Mouse (Mus musculus) kidney, postnatal 10 days (tissue): ENCODE measurements at regions not wholly inside any gene's neighbourhood (a gene's known extent, or its start where the extent isn't known, plus 50 kb on each side); places are given as distances from the start of the nearest gene placed in this dataset.

ENCODE experiments used
- DNase-seq: peaks from one replicate; pipeline ENCODE4 v3.0.0; 2021; ENCODE audit warnings: mixed read lengths

GRCm38 (mm10) chr5:64703091-64703872 lies 99.9 kb upstream of the Klf3 start:
- peak; percentile 54 for DNase-seq

GRCm38 (mm10) chr5:64704144-64704543 lies 99.0 kb upstream of the Klf3 start:
- DNase-seq = peak; percentile 65

GRCm38 (mm10) chr5:64706586-64706985 lies 96.6 kb upstream of the Klf3 start:
- no peak for DNase-seq

- DNase-seq = no peak
These were observed 94.0 kb upstream of the Klf3 start for GRCm38 (mm10) chr5:64709146-64709545.

DNA sequence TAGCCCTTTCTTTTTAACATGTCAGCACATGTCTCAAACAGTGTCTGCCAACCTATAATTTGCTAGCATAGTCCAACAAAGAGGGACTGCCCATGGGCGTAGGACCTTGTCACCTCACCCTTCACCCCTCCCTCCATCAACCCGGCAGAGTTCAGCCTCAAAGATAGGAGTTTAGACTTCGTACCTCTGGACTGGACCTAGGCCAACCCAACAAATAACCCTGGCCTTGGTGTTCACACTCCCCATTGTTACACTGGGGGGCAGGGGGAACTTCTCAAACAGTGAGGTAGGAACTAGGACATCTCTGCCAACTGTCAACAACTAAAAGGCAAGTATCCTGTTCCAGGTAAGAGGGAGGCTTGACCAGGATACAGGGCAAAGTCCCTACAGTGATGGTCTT lies 93.0 kb upstream of the Klf3 start:
- DNase-seq = no peak

- no peak for DNase-seq
These were observed 92.2 kb upstream of the Klf3 start for GRCm38 (mm10) chr5:64710968-64711367.

DNA sequence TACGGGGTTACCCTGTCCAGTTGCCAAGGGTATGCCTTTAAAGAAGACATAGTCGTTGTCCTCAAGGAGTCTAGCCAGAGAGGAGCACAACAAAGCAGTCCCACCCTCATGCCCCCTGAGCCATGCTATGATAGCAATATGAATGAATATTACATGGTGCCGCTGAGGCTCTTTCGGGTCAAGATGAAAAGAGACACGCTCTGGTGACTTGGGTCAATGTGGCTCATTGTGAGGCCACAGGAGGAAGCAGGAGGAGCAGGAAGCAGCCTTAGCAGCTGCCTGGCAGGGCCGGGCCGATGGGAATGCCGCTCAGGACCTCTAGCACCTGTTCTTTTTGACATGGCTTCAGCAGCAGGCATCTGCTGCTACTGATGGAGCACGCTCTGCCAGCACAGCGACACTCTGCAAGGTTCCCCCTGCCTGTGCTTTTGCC lies 89.0 kb upstream of the Klf3 start:
- no peak for DNase-seq

DNA sequence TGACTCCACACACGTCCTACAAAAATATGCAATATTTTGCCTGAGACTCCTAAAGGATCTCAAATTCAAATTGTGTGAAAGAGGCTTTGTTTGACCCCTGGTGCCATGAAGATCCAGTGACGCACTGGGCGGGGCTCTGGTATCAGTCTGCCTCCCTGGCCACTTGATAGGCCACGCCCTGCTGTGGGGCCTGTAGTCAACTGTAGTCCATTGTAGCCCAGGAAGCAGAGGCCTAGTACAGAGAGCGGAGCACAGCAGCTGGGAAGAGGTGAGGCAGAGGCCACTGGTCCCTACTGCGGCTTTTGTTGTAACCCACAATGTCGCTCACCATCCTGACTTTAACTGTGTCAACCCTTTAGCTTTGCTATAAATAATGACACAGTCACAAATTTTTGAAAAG lies 88.5 kb upstream of the Klf3 start:
- DNase-seq = no peak

DNA sequence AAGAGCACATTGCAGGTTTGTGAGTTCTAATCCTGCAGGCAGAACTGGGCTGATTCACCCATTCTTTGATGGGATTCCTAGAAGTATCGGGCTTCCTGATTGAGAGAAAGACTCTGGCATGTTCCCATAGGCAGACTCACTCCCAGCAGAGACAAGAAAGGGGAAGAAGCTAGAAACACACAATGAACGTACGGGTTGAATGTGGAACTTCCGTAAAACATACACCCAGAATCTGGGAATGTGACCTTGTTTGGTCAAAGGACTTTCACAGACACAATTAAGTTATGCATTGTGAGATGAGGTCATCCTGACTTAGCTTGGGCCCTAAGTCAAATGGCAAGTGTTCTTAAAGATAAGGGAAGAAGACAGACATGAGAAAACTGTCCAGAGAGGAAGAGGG lies 86.6 kb upstream of the Klf3 start:
- DNase-seq = no peak

DNA sequence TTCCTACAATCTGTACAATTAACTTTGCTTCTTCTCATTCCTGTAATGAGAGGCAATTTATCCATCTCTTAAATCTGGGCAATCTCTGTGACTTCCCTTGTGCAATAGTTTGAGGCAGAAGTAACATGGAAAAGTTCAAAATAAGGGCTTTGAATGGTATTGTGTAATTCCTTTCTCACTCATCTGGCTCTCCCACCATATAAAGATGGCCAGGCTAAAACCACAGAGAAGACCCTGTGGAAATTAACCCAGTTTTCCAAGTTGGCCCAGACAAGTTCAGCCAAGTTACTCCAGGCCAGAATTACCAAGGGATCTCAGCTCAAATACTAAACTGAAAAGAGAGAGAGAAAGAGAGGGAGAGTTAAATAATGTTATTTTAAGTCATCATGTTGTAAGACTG lies 81.0 kb upstream of the Klf3 start:
- no peak for DNase-seq

DNA sequence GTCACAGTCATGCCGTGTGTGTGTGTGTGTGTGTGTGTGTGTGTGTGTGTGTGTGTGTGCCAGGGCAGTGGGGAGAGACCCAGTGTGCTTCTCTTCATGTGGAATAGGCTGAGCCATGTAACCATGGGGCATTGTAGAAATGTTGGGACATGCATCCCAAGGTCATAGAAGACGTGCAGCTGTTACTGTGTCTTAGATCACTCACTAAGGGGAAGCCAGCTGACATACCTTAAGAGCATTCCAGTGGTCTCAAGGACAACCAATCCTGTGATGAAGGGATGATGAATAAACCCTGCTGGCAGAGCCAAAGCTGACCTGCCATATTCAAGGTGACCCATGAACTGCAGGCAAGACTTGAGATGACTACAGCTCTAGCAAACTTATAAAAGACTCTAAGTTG lies 75.3 kb upstream of the Klf3 start:
- DNase-seq = no peak

DNA sequence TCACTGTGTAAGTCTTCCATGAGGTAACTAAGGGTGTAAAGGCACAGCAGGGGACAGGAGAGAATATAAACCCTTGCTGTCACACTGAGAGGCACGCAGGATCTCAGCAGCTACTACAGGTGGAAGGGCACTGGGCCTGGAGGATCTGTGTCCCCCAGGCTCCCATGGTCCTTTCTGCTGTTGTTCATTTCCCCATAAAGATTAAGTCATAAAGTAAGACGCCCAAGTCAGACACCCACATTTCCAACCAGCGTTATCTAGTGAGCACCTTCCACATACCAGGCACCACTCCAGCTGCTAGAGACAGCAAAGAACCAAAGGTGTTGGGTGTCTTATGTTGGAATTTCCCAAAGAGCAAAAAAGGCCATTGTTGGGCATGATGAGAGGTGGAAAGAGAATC lies 70.8 kb upstream of the Klf3 start:
- DNase-seq = no peak

DNA sequence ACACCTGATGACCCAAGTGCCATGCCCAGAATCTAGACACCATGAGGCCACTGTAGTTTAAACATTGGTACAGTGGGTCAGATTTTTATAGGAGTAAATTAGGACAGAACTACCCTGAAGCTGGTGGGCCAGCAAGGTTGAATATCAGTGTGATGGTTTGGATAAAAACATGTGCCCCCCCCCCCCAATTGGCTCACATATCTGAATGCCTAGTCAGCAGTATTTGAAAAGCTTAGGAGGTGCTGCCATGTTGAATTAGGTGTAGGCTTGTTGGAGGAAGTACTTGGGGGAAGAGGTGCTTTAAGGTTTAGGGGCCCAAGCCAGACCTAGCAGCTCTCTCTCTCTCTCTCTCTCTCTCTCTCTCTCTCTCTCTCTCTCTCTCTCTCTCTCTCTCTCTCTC lies 66.2 kb upstream of the Klf3 start:
- DNase-seq = no peak

- DNase-seq = peak; percentile 17
These were observed 65.0 kb upstream of the Klf3 start for GRCm38 (mm10) chr5:64738096-64738780.

DNA sequence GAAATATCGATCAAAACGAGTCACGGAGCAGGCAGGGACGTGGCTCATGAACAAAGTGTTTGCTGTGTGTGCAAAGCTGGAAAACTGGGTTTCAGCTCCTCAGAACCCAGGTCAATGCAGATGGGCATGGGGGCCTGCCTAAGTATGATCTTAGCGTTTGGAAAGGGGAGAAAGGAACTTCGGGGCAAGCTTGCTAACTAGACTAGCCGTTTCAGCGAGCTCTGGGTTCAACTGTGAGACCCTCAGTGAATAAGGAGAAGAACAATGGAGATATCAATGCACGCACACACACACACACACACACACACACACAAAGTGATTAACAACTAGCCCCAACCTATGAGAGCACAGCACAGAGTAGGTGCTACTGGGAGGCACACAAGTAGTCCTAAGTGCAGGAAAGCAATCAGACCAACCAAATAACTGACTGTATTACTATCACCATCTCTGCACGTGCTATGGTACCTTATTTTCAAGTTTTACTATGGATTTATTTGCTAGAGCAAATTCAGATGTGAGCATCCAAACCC lies 64.3 kb upstream of the Klf3 start:
- DNase-seq = no peak

DNA sequence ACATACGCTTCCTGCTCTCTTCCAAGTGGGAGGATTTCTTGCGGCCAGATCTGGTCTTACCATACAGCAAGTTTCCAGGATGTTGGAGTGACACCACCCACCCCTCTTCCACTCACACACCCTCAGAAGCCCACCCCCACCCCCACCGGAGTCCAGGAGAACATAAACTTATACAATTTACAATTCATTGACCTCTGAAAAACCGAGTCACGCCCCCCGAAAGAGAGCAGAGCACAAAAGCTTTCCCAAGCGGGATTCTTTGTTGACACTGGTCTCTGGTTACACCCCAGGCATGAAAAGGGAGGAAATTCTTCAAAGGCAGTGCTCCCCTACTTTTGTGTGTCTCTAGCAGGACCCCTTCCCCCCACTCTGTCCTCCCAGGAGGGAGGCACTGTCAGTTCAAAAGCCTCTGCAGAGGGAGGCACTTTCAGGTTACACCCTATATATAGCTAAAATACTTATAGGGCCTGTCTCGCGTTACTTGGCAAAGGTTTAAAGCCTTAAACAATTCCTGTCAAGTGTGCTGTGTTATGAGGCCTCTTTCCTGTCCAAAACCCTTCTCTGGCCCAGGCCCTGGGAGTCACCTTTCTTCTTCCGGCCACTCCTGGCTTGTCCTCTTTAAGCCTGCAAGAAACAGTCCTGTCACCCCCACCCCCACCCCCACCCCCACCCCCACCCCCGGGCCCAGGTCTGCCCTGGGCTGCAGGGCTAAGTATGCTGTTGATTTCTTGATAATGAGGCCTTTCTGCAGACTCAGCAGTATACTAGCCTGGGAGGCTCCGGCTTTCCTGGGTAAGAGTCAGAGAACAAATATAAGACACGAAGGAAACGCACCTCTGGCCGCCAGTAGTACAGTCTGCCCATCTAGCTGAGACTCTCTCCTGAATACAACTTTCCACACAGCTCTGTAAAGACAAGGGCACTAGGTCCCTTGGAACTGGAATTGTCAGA lies 63.6 kb upstream of the Klf3 start:
- peak; percentile 19 for DNase-seq

GRCm38 (mm10) chr5:64744041-64744440 lies 59.1 kb upstream of the Klf3 start:
- DNase-seq = no peak

- DNase-seq = no peak
These were observed 58.7 kb upstream of the Klf3 start for GRCm38 (mm10) chr5:64744455-64744854.

DNA sequence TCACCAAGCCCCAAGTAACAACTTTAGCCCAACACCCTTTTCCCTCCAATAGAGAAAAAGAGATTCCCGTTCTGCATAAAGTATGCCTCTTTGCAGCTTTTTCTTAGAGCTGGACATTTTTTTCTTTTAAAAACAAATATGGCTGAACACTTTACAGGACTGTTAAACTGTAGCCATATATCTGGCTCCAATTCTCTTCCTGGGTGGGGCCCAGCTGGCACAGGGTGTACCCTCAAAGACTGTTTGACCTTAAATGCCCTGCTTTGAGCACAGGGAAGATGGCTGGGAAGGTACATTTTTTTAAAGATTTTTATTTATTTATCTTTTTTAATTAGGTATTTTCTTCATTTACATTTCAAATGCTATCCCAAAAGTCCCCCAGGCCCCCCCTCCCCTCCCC lies 55.7 kb upstream of the Klf3 start:
- DNase-seq = no peak

DNA sequence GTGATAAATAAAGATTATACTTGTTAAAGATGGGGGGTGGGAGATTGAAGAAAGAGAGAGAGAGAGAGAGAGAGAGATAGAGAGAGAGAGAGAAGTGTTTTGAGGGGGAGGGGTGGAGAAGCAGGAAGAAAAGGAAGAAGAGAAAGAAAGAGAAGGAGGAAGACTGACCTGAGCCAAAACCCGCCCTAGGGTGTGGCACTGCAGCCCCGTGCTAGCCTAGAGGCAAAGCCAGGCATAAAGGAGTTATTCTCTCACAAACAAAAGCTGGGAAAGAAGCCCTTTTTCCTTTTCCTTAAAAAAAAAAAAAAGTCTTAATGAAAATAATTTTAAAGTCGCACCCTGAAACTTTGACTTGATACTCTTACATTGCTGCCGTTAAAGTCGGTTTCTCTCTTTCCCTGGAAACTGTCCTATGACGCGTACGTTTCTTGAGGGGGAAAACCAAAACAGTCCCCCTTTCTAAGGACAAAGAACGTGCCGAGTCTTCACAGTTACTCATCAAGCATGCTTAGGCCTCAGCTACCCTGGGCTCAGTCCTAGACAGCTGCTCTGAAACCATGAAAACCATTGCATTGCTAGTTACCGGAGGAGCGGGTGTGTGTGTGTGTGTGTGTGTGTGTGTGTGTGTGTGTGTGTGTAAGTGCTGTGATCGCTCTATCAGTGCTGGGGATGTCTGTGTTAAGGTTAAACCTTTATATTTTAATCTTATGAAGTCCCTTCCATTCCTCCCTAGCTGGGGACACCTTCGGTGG lies 53.6 kb upstream of the Klf3 start:
- DNase-seq = no peak

DNA sequence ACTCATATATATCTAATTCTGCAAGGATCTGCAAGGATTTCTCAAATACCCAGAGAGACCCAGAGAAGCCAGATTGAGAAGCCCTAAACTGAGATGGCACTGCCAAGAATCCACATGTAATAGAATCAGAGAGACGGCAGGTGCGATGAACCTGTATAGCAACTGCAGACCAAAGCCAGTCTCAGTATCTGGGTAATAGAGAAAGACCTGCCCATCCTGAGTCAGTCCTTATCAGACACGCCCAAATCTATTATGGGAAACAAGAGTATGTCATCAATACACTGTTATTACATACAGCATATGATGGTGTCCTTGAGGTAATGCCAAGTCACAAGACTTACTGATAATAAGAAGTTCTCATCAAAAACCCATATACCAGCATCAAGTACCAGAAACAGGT lies 52.8 kb upstream of the Klf3 start:
- DNase-seq = no peak

- DNase-seq = peak; percentile 12
These were observed 52.1 kb upstream of the Klf3 start for GRCm38 (mm10) chr5:64750976-64751656.
